Mouse (Mus musculus) embryo, embryonic 10.5 days (tissue): ENCODE measurements at regions not wholly inside any gene's neighbourhood (a gene's known extent, or its start where the extent isn't known, plus 50 kb on each side); places are given as distances from the start of the nearest gene placed in this dataset.

Source experiments
- DNase-seq: peaks from one replicate; pipeline ENCODE4 v3.0.0-alpha.2; 2015; ENCODE audit warnings: low spot score

- DNase-seq: no peak
Observed at GRCm38 (mm10) chr10:98717856-98718255, 196.3 kb upstream of the Atp2b1 start.

GRCm38 (mm10) chr10:98718706-98719105 lies 195.5 kb upstream of the Atp2b1 start:
- DNase-seq: no peak

GRCm38 (mm10) chr10:98720256-98721005 lies 193.8 kb upstream of the Atp2b1 start:
- DNase-seq: no peak

- DNase-seq: no peak
Observed at GRCm38 (mm10) chr10:98725110-98725509, 189.1 kb upstream of the Atp2b1 start.

- no peak for DNase-seq
Observed at GRCm38 (mm10) chr10:98727130-98727529, 187.1 kb upstream of the Atp2b1 start.

GRCm38 (mm10) chr10:98728396-98729030 lies 185.7 kb upstream of the Atp2b1 start:
- no peak for DNase-seq

GRCm38 (mm10) chr10:98733950-98734585 lies 180.1 kb upstream of the Atp2b1 start:
- DNase-seq: no peak

GRCm38 (mm10) chr10:98740507-98741147 lies 173.6 kb upstream of the Atp2b1 start:
- no peak for DNase-seq

- DNase-seq: no peak
Observed at GRCm38 (mm10) chr10:98741398-98741797, 172.8 kb upstream of the Atp2b1 start.

GRCm38 (mm10) chr10:98742822-98743605 lies 171.2 kb upstream of the Atp2b1 start:
- no peak for DNase-seq

- DNase-seq: peak; percentile 71
Observed at GRCm38 (mm10) chr10:98744246-98744645, 170.0 kb upstream of the Atp2b1 start.

GRCm38 (mm10) chr10:98744662-98745061 lies 169.5 kb upstream of the Atp2b1 start:
- DNase-seq: no peak

- no peak for DNase-seq
Observed at GRCm38 (mm10) chr10:98745409-98745808, 168.8 kb upstream of the Atp2b1 start.

- DNase-seq: no peak
Observed at GRCm38 (mm10) chr10:98745861-98746260, 168.3 kb upstream of the Atp2b1 start.

GRCm38 (mm10) chr10:98748856-98749583 lies 165.2 kb upstream of the Atp2b1 start:
- peak; percentile 45 for DNase-seq

GRCm38 (mm10) chr10:98749584-98749947 lies 164.6 kb upstream of the Atp2b1 start:
- DNase-seq: no peak

- DNase-seq: peak; percentile 47
Observed at GRCm38 (mm10) chr10:98751376-98752058, 162.7 kb upstream of the Atp2b1 start.

GRCm38 (mm10) chr10:98761080-98761479 lies 153.1 kb upstream of the Atp2b1 start:
- DNase-seq: no peak

- DNase-seq: no peak
Observed at GRCm38 (mm10) chr10:98765786-98766419, 148.3 kb upstream of the Atp2b1 start.

GRCm38 (mm10) chr10:98779783-98780182 lies 134.4 kb upstream of the Atp2b1 start:
- DNase-seq: no peak
